Mouse (Mus musculus) thymus, adult 2 months (tissue): Measurements from ENCODE around the gene Gm10447.

ENCODE experiments used
- CTCF ChIP-seq: fragments of 200-500 bp; IDR thresholded peaks from 2 replicates; pipeline ENCODE4 v1.5.1; 2012; ENCODE audit warnings: mild to moderate bottlenecking, control low read depth, low read length, moderate library complexity, borderline replicate concordance; ENCODE audit not compliant: control insufficient read depth, poor library complexity, insufficient read depth; ENCODE audit errors: extremely low read depth
- POLR2A ChIP-seq: fragments of 200-500 bp; IDR thresholded peaks from 2 replicates; pipeline ENCODE4 v1.6.1; 2012; ENCODE audit warnings: mild to moderate bottlenecking, low read length, control low read depth, moderate library complexity; ENCODE audit not compliant: control insufficient read depth, poor library complexity, insufficient read depth; ENCODE audit errors: extremely low read depth

- TF ChIP-seq POLR2A (no peak), CTCF (no peak)
Observed at GRCm38 (mm10) chr11:53489421-53489820, 32.5 kb upstream of the Gm10447 start.
